In the genomic region with DNA sequence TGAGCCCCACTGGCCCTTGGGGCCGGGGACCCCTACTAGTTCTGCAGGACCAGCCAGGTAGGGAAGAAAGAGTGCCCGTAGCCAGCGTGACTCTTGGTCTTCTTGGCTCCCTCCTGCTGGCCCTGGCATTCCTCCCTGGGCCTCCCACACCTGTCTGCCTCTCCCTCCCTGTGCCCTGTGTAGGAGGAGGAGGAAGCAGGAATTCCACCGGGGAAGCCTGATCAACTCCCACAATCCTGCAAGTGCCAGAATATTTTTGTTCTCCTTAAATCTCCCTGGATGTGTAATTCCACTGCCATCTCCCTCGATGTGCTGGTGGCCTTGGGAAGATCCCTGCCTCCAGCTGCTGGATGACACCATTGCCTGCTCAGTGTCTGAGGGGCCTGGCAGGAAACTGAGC, we compare ENCODE assay signal across 13 mouse cellular contexts.
"Had no signal": no experiment of that assay in that cellular context is flagged by ENCODE, and none has a peak within 500 bp of the region (broad histone marks: within the 10 kb centered on the region; RNA-seq: fewer than 3 reads in every experiment).

No protein-coding gene starts in this region.

- DNase-seq: lung, adult 18-20 months; lung, embryonic 14.5 days; lung, postnatal 10 days; lung, postnatal 4 days; midbrain, embryonic 14.5 days; retina, postnatal 1 day; right cerebral cortex, adult 18-20 months; right cerebral cortex, postnatal 25 days; right cerebral cortex, postnatal 4 days; spleen, adult 18-20 months; thymus, adult 18-20 months; thymus, postnatal 14 days; thymus, postnatal 36 days had no signal
